Mouse (Mus musculus): ENCODE measurements at regions not wholly inside any gene's neighbourhood (a gene's known extent, or its start where the extent isn't known, plus 50 kb on each side); places are given as distances from the start of the nearest gene placed in this dataset.

DNA sequence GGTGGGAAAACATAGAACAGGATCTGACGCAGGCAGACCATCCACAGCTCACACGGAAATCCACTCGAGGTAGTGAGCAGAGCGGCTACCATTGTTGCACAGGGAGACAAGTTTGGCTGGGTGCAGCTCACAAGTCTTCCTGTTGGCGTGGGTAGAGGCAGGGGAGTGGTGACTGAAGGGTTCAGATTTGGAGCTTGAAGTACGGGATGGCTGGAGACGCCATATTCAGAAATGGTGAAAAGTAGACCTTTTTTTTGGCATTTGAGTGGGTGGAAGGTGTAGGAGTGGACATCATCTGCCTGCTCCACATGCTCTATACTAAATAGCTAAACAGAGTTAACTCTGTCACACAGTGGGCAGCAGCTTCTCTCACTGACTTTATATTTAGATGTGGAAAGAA lies 254.3 kb downstream of the Gm19410 start:
- TF ChIP-seq CTCF (IDR thresholded peaks at IDR 0.05; ENCODE audit: borderline replicate concordance, insufficient read depth, low read depth, low read length) (no peak), POLR2A (IDR thresholded peaks at IDR 0.05; ENCODE audit: borderline replicate concordance, insufficient read depth, low read length) (no peak)
